Mouse (Mus musculus) forebrain, embryonic 10.5 days (tissue): Measurements from ENCODE around the gene Dnase1l3. TPM values are rescaled to one million over a fixed set of nuclear protein-coding genes. Genes with fewer than 3 reads are reported as not detected.

Experiments used
- DNase-seq: peaks from one replicate; pipeline ENCODE4 v3.0.0-alpha.2; 2017; ENCODE audit warnings: low spot score; ENCODE audit errors: extremely low spot score
- H3K27ac ChIP-seq: fragments of 300-500 bp; sonication (generic); 2 replicates; pipeline ENCODE4 v1.5.1; 2016; ENCODE audit warnings: mild to moderate bottlenecking
- H3K27me3 ChIP-seq: fragments of 300-500 bp; sonication (generic); 2 replicates; pipeline ENCODE4 v1.6.1; 2016; ENCODE audit warnings: mild to moderate bottlenecking; ENCODE audit not compliant: poor library complexity, severe bottlenecking
- H3K36me3 ChIP-seq: fragments of 300-500 bp; sonication (generic); replicated peaks from 2 replicates; pipeline ENCODE4 v1.6.1; 2016; ENCODE audit warnings: mild to moderate bottlenecking, moderate library complexity
- H3K4me1 ChIP-seq: fragments of 300-500 bp; sonication (generic); 2 replicates; pipeline ENCODE4 v1.6.1; 2016
- H3K4me3 ChIP-seq: fragments of 300-500 bp; sonication (generic); 2 replicates; pipeline ENCODE4 v1.5.1; 2016; ENCODE audit warnings: mild to moderate bottlenecking, moderate library complexity
- H3K9me3 ChIP-seq: fragments of 300-500 bp; sonication (generic); 2 replicates; pipeline ENCODE4 v1.6.1; 2016; ENCODE audit warnings: mild to moderate bottlenecking, moderate library complexity
- WGBS: fragments of 180-500 bp; shearing (Covaris S2); methylation state at CpG from one replicate; pipeline ENCODE4 v1.1.7; 2016; 5-methylcytosine and 5-hydroxymethylcytosine counted together
- polyA plus RNA-seq: library from polyadenylated mRNA; unstranded; fragments of >200 nt; fragmentation: Nextera tagmentation; extraction: Ambion mirVana; gene quantifications from 2 replicates; pipeline ENCODE4 v1.2.1, GENCODE M21; 2016

Dnase1l3 gene
- not detected in 2 replicates for polyA plus RNA-seq

- no peak for DNase-seq
- H3K4me3 ChIP-seq: no peak within 1 kb of the TSS
- H3K27ac ChIP-seq: no peak within 1 kb of the TSS
- H3K9me3 ChIP-seq: no peaks in the 10 kb centered on the region
- H3K4me1 ChIP-seq: peaks cover 11% of the 10 kb centered on the region
- no peaks in the 10 kb centered on the region for H3K36me3 ChIP-seq
- H3K27me3 ChIP-seq: peaks cover 8% of the 10 kb centered on the region
- 73% methylated on average over 8 of the region's 8 CpGs for WGBS
These were observed at the start of gene Dnase1l3 for GRCm38 (mm10) chr14:7994271-7994767. TSS of gene Dnase1l3 (minus strand) at chr14:7994573.

DNA sequence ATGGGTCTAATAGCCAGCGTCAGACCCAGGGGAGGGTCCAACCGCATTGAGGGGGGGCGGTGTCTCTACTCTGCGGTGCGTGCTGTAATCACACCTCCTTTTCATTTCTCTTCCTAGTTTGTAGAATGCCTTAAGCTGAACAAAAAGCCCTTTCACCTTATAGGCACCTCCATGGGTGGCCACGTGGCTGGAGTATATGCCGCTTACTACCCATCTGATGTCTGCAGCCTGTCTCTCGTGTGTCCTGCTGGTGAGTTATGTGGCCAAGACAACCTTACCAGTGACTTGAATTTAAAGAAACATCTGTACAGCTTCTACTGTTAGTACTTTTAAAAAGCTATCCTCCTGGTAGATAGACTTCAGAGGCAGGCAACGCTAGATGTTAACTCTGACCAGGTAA is 48.2 kb upstream of the Dnase1l3 start:
- Histone ChIP-seq H3K4me3 (no peak overlapping the region), H3K9me3 (no peaks in the 10 kb centered on the region), H3K4me1 (no peaks in the 10 kb centered on the region), H3K36me3 (peaks cover 25% of the 10 kb centered on the region), H3K27ac (no peak overlapping the region), H3K27me3 (no peaks in the 10 kb centered on the region)
- DNase-seq: no peak
- 94% methylated on average over 9 of the region's 9 CpGs for WGBS

GRCm38 (mm10) chr14:8042120-8042519 is 47.7 kb upstream of the Dnase1l3 start:
- Histone ChIP-seq H3K4me1 (no peaks in the 10 kb centered on the region), H3K9me3 (no peaks in the 10 kb centered on the region), H3K4me3 (no peak overlapping the region), H3K27me3 (no peaks in the 10 kb centered on the region), H3K27ac (no peak overlapping the region), H3K36me3 (peaks cover 22% of the 10 kb centered on the region)
- WGBS: 93% methylated on average over 2 of the region's 2 CpGs
- no peak for DNase-seq

DNA sequence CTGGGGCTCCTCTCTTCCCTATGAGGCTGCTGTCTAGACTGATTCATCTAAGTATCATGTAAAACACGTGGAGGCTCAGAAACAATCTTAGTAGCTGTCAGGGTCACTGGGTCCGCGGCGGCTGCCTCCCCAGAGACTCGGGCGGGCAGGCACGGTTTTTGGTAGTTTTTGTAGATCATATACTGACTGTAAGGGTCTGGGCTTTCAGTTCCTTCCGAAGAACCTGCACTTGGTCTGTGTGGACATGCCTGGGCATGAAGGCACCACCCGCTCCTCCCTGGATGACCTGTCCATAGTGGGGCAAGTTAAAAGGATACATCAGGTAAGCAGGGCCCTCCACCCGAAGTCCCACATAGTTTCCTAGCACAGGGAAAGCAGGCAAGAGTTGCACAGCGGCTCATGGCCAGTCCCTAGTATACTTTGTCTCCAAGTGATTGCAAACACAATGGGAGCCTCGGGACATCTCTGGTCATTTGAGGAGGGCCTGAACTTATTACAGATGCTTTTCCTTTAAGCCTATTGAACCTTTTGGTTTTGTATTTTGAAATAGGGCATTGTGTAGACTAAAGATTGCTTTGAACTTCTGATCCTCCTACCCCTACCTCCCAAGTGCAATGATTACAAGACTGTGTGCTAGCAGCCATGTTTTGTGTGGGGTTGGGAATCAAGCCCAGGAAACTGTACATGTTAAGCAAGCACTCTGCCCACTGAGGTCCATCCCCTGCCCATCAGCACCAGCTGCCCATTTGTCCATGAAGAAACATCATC is 46.7 kb upstream of the Dnase1l3 start:
- Histone ChIP-seq H3K27ac (no peak overlapping the region), H3K9me3 (no peaks in the 10 kb centered on the region), H3K4me3 (no peak overlapping the region), H3K4me1 (no peaks in the 10 kb centered on the region), H3K36me3 (peaks cover 17% of the 10 kb centered on the region), H3K27me3 (no peaks in the 10 kb centered on the region)
- DNase-seq: no peak
- 86% methylated on average over 12 of the region's 12 CpGs for WGBS

GRCm38 (mm10) chr14:8040179-8040578 is 45.8 kb upstream of the Dnase1l3 start:
- DNase-seq: no peak
- H3K36me3 ChIP-seq: peaks cover 12% of the 10 kb centered on the region; the same call in 1 of the 2 replicates
- no peak overlapping the region for H3K4me3 ChIP-seq
- no peaks in the 10 kb centered on the region for H3K4me1 ChIP-seq
- 84% methylated on average over 3 of the region's 3 CpGs for WGBS
- no peaks in the 10 kb centered on the region for H3K27me3 ChIP-seq
- H3K27ac ChIP-seq: no peak overlapping the region
- H3K9me3 ChIP-seq: no peaks in the 10 kb centered on the region

DNA sequence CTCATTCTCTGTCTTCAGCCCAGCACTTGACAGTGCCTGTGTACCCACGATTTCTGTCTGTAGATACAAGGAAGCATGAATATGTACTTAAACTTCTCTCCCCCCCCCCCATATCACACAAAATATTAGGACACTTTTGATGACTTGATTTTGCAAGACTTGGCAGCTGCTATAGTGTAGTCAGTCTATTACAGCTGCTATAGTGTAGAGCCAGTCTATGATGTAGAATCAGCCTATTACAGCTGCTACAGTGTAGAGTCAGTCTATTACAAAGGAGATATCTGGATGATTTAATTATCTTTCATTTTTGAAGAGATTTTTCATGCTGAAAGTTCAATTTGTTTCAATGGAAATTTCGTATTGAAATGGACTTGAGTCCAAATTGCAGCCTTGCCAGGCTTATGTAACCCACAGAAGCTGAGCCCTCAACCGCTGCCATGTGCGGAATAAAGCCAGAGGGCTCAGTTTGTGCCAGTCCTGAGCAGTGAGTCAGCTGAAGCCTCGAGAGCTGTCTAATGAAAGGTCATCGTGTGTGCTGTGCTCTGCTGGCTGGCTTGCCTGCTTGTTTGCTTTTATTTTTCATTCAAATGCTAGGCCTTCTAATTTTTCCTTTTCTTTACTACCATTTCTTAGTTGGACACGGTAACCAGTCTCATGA is 44.5 kb upstream of the Dnase1l3 start:
- no peaks in the 10 kb centered on the region for H3K27me3 ChIP-seq
- 87% methylated on average over 7 of the region's 7 CpGs for WGBS
- H3K27ac ChIP-seq: no peak overlapping the region
- no peaks in the 10 kb centered on the region for H3K4me1 ChIP-seq
- H3K36me3 ChIP-seq: peaks cover 11% of the 10 kb centered on the region; the same call in 1 of the 2 replicates
- no peak overlapping the region for H3K4me3 ChIP-seq
- no peaks in the 10 kb centered on the region for H3K9me3 ChIP-seq
- DNase-seq: no peak

- no peak overlapping the region for H3K27ac ChIP-seq
- H3K36me3 ChIP-seq: peaks cover 8% of the 10 kb centered on the region; the same call in 1 of the 2 replicates
- no peak for DNase-seq
- no peaks in the 10 kb centered on the region for H3K4me1 ChIP-seq
- no peaks in the 10 kb centered on the region for H3K27me3 ChIP-seq
- 83% methylated on average over 5 of the region's 5 CpGs for WGBS
- no peaks in the 10 kb centered on the region for H3K9me3 ChIP-seq
- H3K4me3 ChIP-seq: no peak overlapping the region
These were observed 43.8 kb upstream of the Dnase1l3 start for GRCm38 (mm10) chr14:8038150-8038549.

- Histone ChIP-seq H3K27me3 (no peaks in the 10 kb centered on the region), H3K36me3 (no peaks in the 10 kb centered on the region), H3K4me3 (no peak overlapping the region), H3K27ac (no peak overlapping the region), H3K4me1 (peaks cover 11% of the 10 kb centered on the region; the same call in 1 of the 2 replicates), H3K9me3 (no peaks in the 10 kb centered on the region)
- no peak for DNase-seq
- WGBS: 66% methylated on average over 5 of the region's 5 CpGs
These were observed 42.0 kb upstream of the Dnase1l3 start for GRCm38 (mm10) chr14:8036406-8036805.

- no peak overlapping the region for H3K4me3 ChIP-seq
- peaks cover 11% of the 10 kb centered on the region; the same call in 1 of the 2 replicates for H3K4me1 ChIP-seq
- DNase-seq: no peak
- H3K27me3 ChIP-seq: no peaks in the 10 kb centered on the region
- WGBS: 92% methylated on average over 6 of the region's 6 CpGs
- no peak overlapping the region for H3K27ac ChIP-seq
- H3K36me3 ChIP-seq: no peaks in the 10 kb centered on the region
- no peaks in the 10 kb centered on the region for H3K9me3 ChIP-seq
These were observed 41.6 kb upstream of the Dnase1l3 start for GRCm38 (mm10) chr14:8035951-8036350.

- no peak overlapping the region for H3K4me3 ChIP-seq
- H3K4me1 ChIP-seq: peaks cover 19% of the 10 kb centered on the region
- no peak for DNase-seq
- H3K36me3 ChIP-seq: no peaks in the 10 kb centered on the region
- no peak overlapping the region for H3K27ac ChIP-seq
- H3K9me3 ChIP-seq: no peaks in the 10 kb centered on the region
- H3K27me3 ChIP-seq: no peaks in the 10 kb centered on the region
- 78% methylated on average over 5 of the region's 5 CpGs for WGBS
These were observed 40.2 kb upstream of the Dnase1l3 start for GRCm38 (mm10) chr14:8034561-8034960.

DNA sequence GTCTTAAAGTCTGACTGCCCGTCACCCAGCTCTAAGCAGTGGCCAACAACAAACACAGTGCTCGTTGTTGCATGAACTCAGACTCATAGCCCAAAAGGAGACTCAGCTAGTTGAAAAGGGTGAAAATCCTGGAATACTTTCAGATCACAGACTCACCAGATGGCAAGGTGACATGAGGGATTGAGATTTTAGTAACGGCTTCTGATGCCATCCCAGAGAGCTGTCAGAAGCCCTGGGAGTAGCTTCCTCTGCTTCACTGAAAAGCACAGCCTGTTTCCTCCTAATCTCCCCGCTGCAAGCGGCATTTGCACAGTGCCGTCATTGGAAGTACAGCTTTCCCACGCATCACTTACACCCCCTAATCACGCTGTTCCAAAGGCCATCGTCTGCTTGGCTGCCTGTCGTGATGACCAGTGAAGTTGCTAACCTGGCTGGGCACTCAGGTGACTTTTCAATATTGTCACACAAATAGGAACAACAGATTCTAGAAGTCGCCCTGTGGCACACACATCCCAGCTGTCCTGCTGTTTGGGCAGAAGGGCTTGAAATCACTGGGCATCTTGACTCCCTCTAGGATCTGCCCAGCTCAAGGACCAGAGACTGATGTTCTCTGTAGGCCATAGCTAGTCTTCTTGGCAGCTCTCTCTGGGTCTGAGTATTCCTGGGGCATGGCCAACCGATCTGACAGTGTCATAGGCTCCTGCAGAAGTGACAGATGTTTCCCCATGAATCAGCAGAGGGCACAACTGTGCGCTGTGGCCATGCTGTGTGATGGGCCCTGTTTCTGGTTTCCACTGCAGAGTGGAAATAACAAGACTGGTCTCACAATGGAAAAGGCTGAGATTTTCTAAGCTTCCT is 37.9 kb upstream of the Dnase1l3 start:
- DNase-seq: no peak

GRCm38 (mm10) chr14:8030535-8030934 is 36.2 kb upstream of the Dnase1l3 start:
- H3K4me1 ChIP-seq: peaks cover 19% of the 10 kb centered on the region
- no peaks in the 10 kb centered on the region for H3K27me3 ChIP-seq
- no peak for DNase-seq
- H3K27ac ChIP-seq: no peak overlapping the region
- no peaks in the 10 kb centered on the region for H3K36me3 ChIP-seq
- H3K9me3 ChIP-seq: no peaks in the 10 kb centered on the region
- 64% methylated on average over 4 of the region's 4 CpGs for WGBS
- no peak overlapping the region for H3K4me3 ChIP-seq

More for the DNA sequence above, 37.9 kb upstream of the Dnase1l3 start:
- Histone ChIP-seq H3K27me3 (no peaks in the 10 kb centered on the region), H3K9me3 (no peaks in the 10 kb centered on the region), H3K36me3 (no peaks in the 10 kb centered on the region), H3K4me3 (no peak overlapping the region), H3K4me1 (peaks cover 19% of the 10 kb centered on the region), H3K27ac (no peak overlapping the region)
- 63% methylated on average over 13 of the region's 13 CpGs for whole genome bisulfite sequencing
